ENCODE assay signal across 37 mouse cellular contexts in the genomic region with DNA sequence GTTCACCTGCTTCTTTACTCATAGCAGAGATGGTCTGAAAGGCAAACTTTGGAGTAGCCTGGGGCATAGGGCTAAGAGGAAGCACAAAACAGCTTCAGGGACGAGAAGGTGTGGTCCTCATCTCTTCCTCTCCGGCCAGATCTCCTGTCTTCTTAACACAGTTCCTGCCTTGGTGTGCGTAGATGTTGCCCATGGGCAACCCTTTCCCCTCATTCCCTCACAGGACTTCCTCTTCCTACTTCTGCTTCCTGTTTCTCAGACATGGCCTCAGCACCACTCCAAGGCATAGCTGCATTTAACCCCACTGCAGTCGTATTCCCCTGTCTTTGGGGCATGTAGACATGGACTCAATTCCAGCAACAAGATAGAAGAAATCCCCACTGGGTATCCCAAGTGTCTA. TPM values are rescaled to one million over a fixed set of nuclear protein-coding genes. Genes with fewer than 3 reads are reported as not detected.
DNase-seq lines count a peak whose midpoint lies in the region; ATAC-seq and TF ChIP-seq lines count a peak whose summit lies in the region.
"Had no signal": no experiment of that assay in that cellular context is flagged by ENCODE, and none has a peak within 500 bp of the region (broad histone marks: within the 10 kb centered on the region; RNA-seq: fewer than 3 reads in every experiment).

No protein-coding gene starts in this region.

- no peaks in the 10 kb centered on the region for H3K27me3 ChIP-seq in liver, postnatal 0 days (ENCODE audit: insufficient read depth, low read length)
- no peaks in the 10 kb centered on the region for H3K27me3 ChIP-seq in liver, embryonic 11.5 days (replicated peaks; ENCODE audit: control insufficient read depth, insufficient read depth, low read length)
- no peaks in the 10 kb centered on the region for H3K27me3 ChIP-seq in heart, embryonic 11.5 days (ENCODE audit: control insufficient read depth, insufficient read depth, low read length)
- H3K27me3 ChIP-seq: heart, embryonic 15.5 days; intestine, embryonic 15.5 days; liver, embryonic 15.5 days; stomach, embryonic 15.5 days had no signal

- 32% methylated on average over 4 of the region's 4 CpGs for WGBS in liver, postnatal 0 days (ENCODE audit: insufficient replicate concordance)
- WGBS in liver, embryonic 11.5 days, result 42% methylated on average over 4 of the region's 4 CpGs
- 59% methylated on average over 4 of the region's 4 CpGs for WGBS in heart, embryonic 11.5 days (ENCODE audit: insufficient replicate concordance)

- no peaks in the 10 kb centered on the region for H3K36me3 ChIP-seq in liver, postnatal 0 days (replicated peaks; ENCODE audit: insufficient read depth, low read length)
- H3K36me3 ChIP-seq in liver, embryonic 11.5 days (ENCODE audit: control insufficient read depth, insufficient read depth, low read length), result no peaks in the 10 kb centered on the region
- no peaks in the 10 kb centered on the region for H3K36me3 ChIP-seq in heart, embryonic 11.5 days (ENCODE audit: control insufficient read depth, insufficient read depth, low read length)
- H3K36me3 ChIP-seq: G1E; heart, embryonic 15.5 days; hindbrain, embryonic 12.5 days; intestine, embryonic 15.5 days; liver, embryonic 15.5 days; stomach, embryonic 15.5 days had no signal

- H3K9me3 ChIP-seq in liver, postnatal 0 days (ENCODE audit: low read length), result no peaks in the 10 kb centered on the region
- H3K9me3 ChIP-seq in liver, embryonic 11.5 days (ENCODE audit: control insufficient read depth, low read length), result no peaks in the 10 kb centered on the region
- no peaks in the 10 kb centered on the region for H3K9me3 ChIP-seq in heart, embryonic 11.5 days (replicated peaks; ENCODE audit: control insufficient read depth, low read length)
- H3K9me3 ChIP-seq: G1E; heart, embryonic 15.5 days; hindbrain, embryonic 12.5 days; intestine, embryonic 15.5 days; liver, embryonic 15.5 days; stomach, embryonic 15.5 days had no signal

- DNase-seq in heart, adult 11 months, result peak; percentile 96
- DNase-seq in heart, postnatal 4 days, result no peak
- no peak for DNase-seq in liver, postnatal 0 days
- DNase-seq in liver, embryonic 11.5 days (ENCODE audit: low spot score), result no peak
- DNase-seq in A20 (ENCODE audit: low read depth, low spot score), result peak; percentile 7
- no peak for DNase-seq in thymus, postnatal 36 days
- DNase-seq: adrenal gland, postnatal 10 days; cerebellum, adult 18-20 months; cerebellum, postnatal 10 days; kidney, adult 2 months; kidney, postnatal 36 days; left cerebral cortex, postnatal 4 days; right cerebral cortex, postnatal 4 days; thymus, postnatal 14 days had no signal

- no peak overlapping the region for H3K27ac ChIP-seq in liver, postnatal 0 days (ENCODE audit: low read depth)
- no peak overlapping the region for H3K27ac ChIP-seq in liver, embryonic 11.5 days (ENCODE audit: low read depth, low read length)
- no peak overlapping the region for H3K27ac ChIP-seq in heart, embryonic 11.5 days (ENCODE audit: low read depth, low read length)
- H3K27ac ChIP-seq: heart, embryonic 15.5 days; hindbrain, embryonic 12.5 days; hindbrain, postnatal 0 days; intestine, embryonic 15.5 days; liver, embryonic 15.5 days; stomach, embryonic 15.5 days had no signal

- no peaks in the 10 kb centered on the region for H3K4me1 ChIP-seq in liver, postnatal 0 days (ENCODE audit: insufficient read depth)
- no peaks in the 10 kb centered on the region for H3K4me1 ChIP-seq in liver, embryonic 11.5 days (replicated peaks; ENCODE audit: control insufficient read depth, insufficient read depth, low read length)
- peaks cover 11% of the 10 kb centered on the region for H3K4me1 ChIP-seq in heart, embryonic 11.5 days (ENCODE audit: control insufficient read depth, insufficient read depth, low read length)
- H3K4me1 ChIP-seq: intestine, embryonic 15.5 days; liver, embryonic 15.5 days; stomach, embryonic 15.5 days had no signal

- no peak for TF ChIP-seq EP300 in liver, postnatal 0 days (IDR thresholded peaks at IDR 0.05; ENCODE audit: low read depth)

- ATAC-seq in liver, postnatal 0 days, result peak; percentile 27; the same call in 1 of the 2 replicates
- no peak for ATAC-seq in liver, embryonic 11.5 days (replicated peaks; ENCODE audit: low FRiP score)
- peak; percentile 72 for ATAC-seq in granulocyte monocyte progenitor cell, adult 5-6 weeks (replicated peaks; ENCODE audit: poor library complexity, severe bottlenecking)
- no peak for ATAC-seq in heart, embryonic 11.5 days (replicated peaks; ENCODE audit: insufficient number of reproducible peaks, low FRiP score, low TSS enrichment)
- ATAC-seq: forebrain, embryonic 16.5 days; hindbrain, postnatal 0 days; intestine, embryonic 15.5 days; midbrain, embryonic 16.5 days; Patski had no signal

- no peak overlapping the region for H3K4me3 ChIP-seq in liver, postnatal 0 days (ENCODE audit: low read depth, low read length)
- H3K4me3 ChIP-seq in liver, embryonic 11.5 days (ENCODE audit: low read depth, low read length), result no peak overlapping the region
- H3K4me3 ChIP-seq in heart, embryonic 11.5 days (ENCODE audit: low read depth, low read length), result no peak overlapping the region
- H3K4me3 ChIP-seq: erythroblast, embryonic 14.5 days; heart, embryonic 15.5 days; hindbrain, embryonic 12.5 days; intestine, embryonic 15.5 days; liver, embryonic 15.5 days; stomach, embryonic 15.5 days had no signal

- no peak overlapping the region for H3K9ac ChIP-seq in liver, postnatal 0 days (replicated peaks)
- no peak overlapping the region for H3K9ac ChIP-seq in liver, embryonic 11.5 days (ENCODE audit: low read depth, low read length)
- H3K9ac ChIP-seq in heart, embryonic 11.5 days (ENCODE audit: low read depth, low read length), result no peak overlapping the region
- H3K9ac ChIP-seq: heart, embryonic 15.5 days; hindbrain, embryonic 12.5 days; intestine, embryonic 15.5 days; liver, embryonic 15.5 days; stomach, embryonic 15.5 days had no signal

- no peak overlapping the region for H3K4me2 ChIP-seq in liver, postnatal 0 days (ENCODE audit: low read depth, low read length)
- no peak overlapping the region for H3K4me2 ChIP-seq in liver, embryonic 11.5 days
- no peak overlapping the region for H3K4me2 ChIP-seq in heart, embryonic 11.5 days
- H3K4me2 ChIP-seq: heart, embryonic 15.5 days; hindbrain, embryonic 12.5 days; intestine, embryonic 15.5 days; liver, embryonic 15.5 days; stomach, embryonic 15.5 days had no signal

- TF ChIP-seq CTCF in liver, postnatal 0 days (IDR thresholded peaks at IDR 0.05; ENCODE audit: low read depth), result no peak

RNA-seq across cellular contexts. Expression of a gene that starts 29.5 kb away (rescaled TPM):
- total RNA-seq in heart, postnatal 4 days (2021), result not detected
- not detected in 2 replicates for polyA plus RNA-seq in liver, postnatal 0 days (2015; fragmentation: Nextera tagmentation; extraction: Ambion mirVana)
- not detected in 2 replicates for polyA plus RNA-seq in liver, embryonic 11.5 days (2014; fragmentation: Nextera tagmentation; extraction: Ambion mirVana)
- not detected in 2 replicates for total RNA-seq in granulocyte monocyte progenitor cell, adult 5-6 weeks (2014; fragmentation: Nextera tagmentation)
- not detected in 2 replicates for total RNA-seq in granulocyte monocyte progenitor cell, adult 5-6 weeks (2017)
- not detected in 2 replicates for polyA plus RNA-seq in heart, embryonic 11.5 days (2014; fragmentation: Nextera tagmentation; extraction: Ambion mirVana)
- total RNA-seq: adrenal gland, postnatal 10 days; common myeloid progenitor, adult 5-6 weeks; G1E; gastrocnemius, adult 8-10 months; gastrocnemius, postnatal 4 days; heart, postnatal 25 days; hindbrain, postnatal 0 days; left cerebral cortex, adult 8-10 months; left cerebral cortex, postnatal 4 days; neutrophil, adult 5-6 weeks had no signal
- polyA plus RNA-seq: embryonic facial prominence, embryonic 14.5 days; erythroblast, embryonic 14.5 days; forebrain, embryonic 11.5 days; forebrain, embryonic 16.5 days; G1E; heart, embryonic 15.5 days; hindbrain, embryonic 12.5 days; hindbrain, postnatal 0 days; intestine, embryonic 15.5 days; kidney, adult 2 months; kidney, embryonic 16.5 days; liver, embryonic 15.5 days; midbrain, embryonic 16.5 days; neural tube, embryonic 11.5 days; Patski; stomach, embryonic 15.5 days had no signal

RNA-seq across cellular contexts. Expression of a gene that starts 52.3 kb away (rescaled TPM):
- total RNA-seq in heart, postnatal 4 days (2021), result under 1 TPM; 0.09 to 0.21 TPM
- 0.04 TPM in 1 of 2 replicates, not detected in the other for polyA plus RNA-seq in liver, postnatal 0 days (2015; fragmentation: Nextera tagmentation; extraction: Ambion mirVana)
- polyA plus RNA-seq in liver, embryonic 11.5 days (2014; fragmentation: Nextera tagmentation; extraction: Ambion mirVana), result 0.97 and 1.7 TPM in 2 replicates
- not detected in 2 replicates for total RNA-seq in granulocyte monocyte progenitor cell, adult 5-6 weeks (2014; fragmentation: Nextera tagmentation)
- not detected in 2 replicates for total RNA-seq in granulocyte monocyte progenitor cell, adult 5-6 weeks (2017)
- polyA plus RNA-seq in heart, embryonic 11.5 days (2014; fragmentation: Nextera tagmentation; extraction: Ambion mirVana), result 0.17 and 0.54 TPM in 2 replicates
- total RNA-seq: common myeloid progenitor, adult 5-6 weeks; neutrophil, adult 5-6 weeks had no signal
- polyA plus RNA-seq: G1E, Patski had no signal

Comparison
In these comparisons a context has a peak if more than half of its experiments do, and no peak if none do; other contexts are left out.
1. DNase-seq: peak in heart, adult 11 months (single experiment) and A20 (single experiment); none in heart, postnatal 4 days (single experiment), liver, postnatal 0 days (single experiment), liver, embryonic 11.5 days (single experiment) and thymus, postnatal 36 days (0 of 2).
2. ATAC-seq: peak in liver, postnatal 0 days (single experiment) and granulocyte monocyte progenitor cell, adult 5-6 weeks (single experiment); none in liver, embryonic 11.5 days (single experiment) and heart, embryonic 11.5 days (single experiment).